Comparison of ENCODE assay signal across 15 mouse cellular contexts in the genomic region with DNA sequence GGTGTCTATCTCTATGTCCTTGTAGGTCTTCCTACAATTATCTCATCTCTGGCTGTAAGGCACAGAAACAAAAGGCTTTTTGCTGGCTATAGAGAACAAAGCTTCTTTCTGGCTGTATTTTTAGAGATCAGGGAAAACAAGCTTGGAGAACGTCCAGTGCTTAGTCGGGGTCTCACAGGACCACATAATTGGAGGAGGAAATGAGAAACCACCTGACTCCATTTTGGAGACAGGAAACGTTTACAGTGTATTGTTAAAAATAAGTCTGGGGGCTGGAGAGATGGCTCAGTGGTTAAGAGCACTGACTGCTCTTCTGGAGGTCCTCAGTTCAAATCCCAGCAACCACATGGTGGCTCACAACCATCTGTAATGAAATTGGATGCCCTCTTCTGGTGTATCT. TPM values are rescaled to one million over a fixed set of nuclear protein-coding genes. Genes with fewer than 3 reads are reported as not detected.
DNase-seq lines count a peak whose midpoint lies in the region; ATAC-seq and TF ChIP-seq lines count a peak whose summit lies in the region.
"Not testable (repeated sequence)": the region's sequence is repeated elsewhere in the genome, so short reads cannot be mapped to it uniquely, and the experiment has no call there.
"Had no signal": no experiment of that assay in that cellular context is flagged by ENCODE, and none has a peak within 500 bp of the region (broad histone marks: within the 10 kb centered on the region; RNA-seq: fewer than 3 reads in every experiment).

No protein-coding gene starts in this region.

- H3K27ac ChIP-seq in embryonic facial prominence, embryonic 14.5 days (replicated peaks; ENCODE audit: low read depth, low read length); kidney, adult 2 months (ENCODE audit: insufficient read depth, low read depth, low read length); lung, embryonic 14.5 days (ENCODE audit: low read depth); lung, postnatal 0 days (ENCODE audit: low read length): not testable (repeated sequence)
- peak overlapping the region; percentile 5 for H3K27ac ChIP-seq in layer of hippocampus, adult 2 months

- H3K9me3 ChIP-seq in embryonic facial prominence, embryonic 14.5 days (ENCODE audit: control insufficient read depth, low read length); lung, embryonic 14.5 days (ENCODE audit: low read depth, low read length); lung, postnatal 0 days (ENCODE audit: low read length): not testable (repeated sequence)

- not testable (repeated sequence) for TF ChIP-seq POLR2A in kidney, adult 2 months (IDR thresholded peaks at IDR 0.05; ENCODE audit: low read depth, low read length)

- TF ChIP-seq EP300 in lung, postnatal 0 days (IDR thresholded peaks at IDR 0.05) = not testable (repeated sequence)

- not testable (repeated sequence) for TF ChIP-seq CTCF in kidney, adult 2 months (conservative IDR thresholded peaks at IDR 0.05; ENCODE audit: insufficient read depth, insufficient read length, low read depth, low read length); layer of hippocampus, adult 2 months (conservative IDR thresholded peaks at IDR 0.05); lung, embryonic 14.5 days (IDR thresholded peaks at IDR 0.05; ENCODE audit: low read depth); lung, postnatal 0 days (IDR thresholded peaks at IDR 0.05)

- H3K4me1 ChIP-seq in embryonic facial prominence, embryonic 14.5 days (ENCODE audit: control insufficient read depth, insufficient read depth, low read length); kidney, adult 2 months (ENCODE audit: control insufficient read depth, insufficient read depth, low read length); lung, embryonic 14.5 days (ENCODE audit: insufficient read depth); lung, postnatal 0 days (ENCODE audit: insufficient read depth, low read depth, low read length): not testable (repeated sequence)

- not testable (repeated sequence) for H3K4me2 ChIP-seq in embryonic facial prominence, embryonic 14.5 days (ENCODE audit: low read depth, low read length); lung, embryonic 14.5 days; lung, postnatal 0 days (replicated peaks; ENCODE audit: low read depth, low read length)

- peak; percentile 59 for DNase-seq in embryonic facial prominence, embryonic 14.5 days (ENCODE audit: low spot score)
- peak; percentile 88 for DNase-seq in heart, adult 11 months
- peak; percentile 50 for DNase-seq in heart, adult 8-10 months (ENCODE audit: low spot score)
- peak; percentile 50 for DNase-seq in kidney, adult 2 months
- not testable (repeated sequence) for DNase-seq in layer of hippocampus, adult 2 months (ENCODE audit: low spot score in 2 of 2); lung, postnatal 0 days (ENCODE audit: low spot score)
- DNase-seq in lung, embryonic 14.5 days = peak; percentile 10

- H3K9ac ChIP-seq in embryonic facial prominence, embryonic 14.5 days (ENCODE audit: low read depth, low read length); lung, embryonic 14.5 days; lung, postnatal 0 days (replicated peaks; ENCODE audit: low read depth): not testable (repeated sequence)

- H3K36me3 ChIP-seq in embryonic facial prominence, embryonic 14.5 days (ENCODE audit: control insufficient read depth, insufficient read depth, low read length); kidney, adult 2 months (ENCODE audit: control insufficient read depth, insufficient read depth, low read length); lung, embryonic 14.5 days (ENCODE audit: insufficient read depth); lung, postnatal 0 days (ENCODE audit: insufficient read depth, low read length): not testable (repeated sequence)

- not testable (repeated sequence) for H3K4me3 ChIP-seq in embryonic facial prominence, embryonic 14.5 days (ENCODE audit: low read depth, low read length); kidney, adult 2 months (ENCODE audit: insufficient read depth, low read depth, low read length); layer of hippocampus, adult 2 months; lung, embryonic 14.5 days (ENCODE audit: low read depth, low read length); lung, postnatal 0 days (ENCODE audit: low read depth, low read length)

- WGBS in embryonic facial prominence, embryonic 14.5 days = 17% methylated on average over 3 of the region's 3 CpGs
- WGBS in kidney, adult 2 months = 39% methylated on average over 3 of the region's 3 CpGs
- WGBS in lung, embryonic 14.5 days = 45% methylated on average over 3 of the region's 3 CpGs
- WGBS in lung, postnatal 0 days = 34% methylated on average over 3 of the region's 3 CpGs

- not testable (repeated sequence) for ATAC-seq in embryonic facial prominence, embryonic 14.5 days (ENCODE audit: low read depth); lung, embryonic 14.5 days (ENCODE audit: insufficient read depth)
- peak; percentile 33; the same call in 1 of the 2 replicates for ATAC-seq in lung, postnatal 0 days

- H3K27me3 ChIP-seq in embryonic facial prominence, embryonic 14.5 days (replicated peaks; ENCODE audit: control insufficient read depth, insufficient read depth, low read length); kidney, adult 2 months (replicated peaks; ENCODE audit: control insufficient read depth, insufficient read depth, low read length); lung, embryonic 14.5 days (ENCODE audit: insufficient read depth, low read length); lung, postnatal 0 days (replicated peaks; ENCODE audit: insufficient read depth, low read length): not testable (repeated sequence)

RNA-seq across cellular contexts. Expression of gene Ly6c1, which starts 6.8 kb away (rescaled TPM):
- polyA plus RNA-seq in embryonic facial prominence, embryonic 14.5 days (2014; fragmentation: Nextera tagmentation; extraction: Ambion mirVana) = 14.8 and 21.5 TPM in 2 replicates
- 100 to 1,000 TPM; 192 to 234 (median 218) TPM for total RNA-seq in heart, adult 8-10 months (2022)
- polyA plus RNA-seq in kidney, adult 2 months (2012; rRNA removed) = 497 and 511 TPM in 2 replicates
- 10 to 100 TPM; 62.3 to 66.9 TPM for total RNA-seq in layer of hippocampus, adult 2 months (2021)
- polyA plus RNA-seq in lung, embryonic 14.5 days (2014; fragmentation: Nextera tagmentation; extraction: Ambion mirVana) = 7.5 and 9.4 TPM in 2 replicates
- 363 and 479 TPM in 2 replicates for polyA plus RNA-seq in lung, postnatal 0 days (2015; fragmentation: Nextera tagmentation; extraction: Ambion mirVana)
- total RNA-seq: MEL had no signal
- polyA plus RNA-seq: erythroblast, embryonic 14.5 days had no signal

RNA-seq across cellular contexts. Expression of gene Ly6c2, which starts 56.3 kb away (rescaled TPM):
- 1.1 and 1.7 TPM in 2 replicates for polyA plus RNA-seq in embryonic facial prominence, embryonic 14.5 days (2014; fragmentation: Nextera tagmentation; extraction: Ambion mirVana)
- total RNA-seq in heart, adult 8-10 months (2022) = 1 to 10 TPM; 5.5 to 9.5 (median 6.9) TPM
- 7.3 and 28.3 TPM in 2 replicates for polyA plus RNA-seq in kidney, adult 2 months (2012; rRNA removed)
- 1 to 10 TPM; 2.6 to 4.6 TPM for total RNA-seq in layer of hippocampus, adult 2 months (2021)
- 1.0 and 1.6 TPM in 2 replicates for polyA plus RNA-seq in lung, embryonic 14.5 days (2014; fragmentation: Nextera tagmentation; extraction: Ambion mirVana)
- 30.5 and 47.7 TPM in 2 replicates for polyA plus RNA-seq in lung, postnatal 0 days (2015; fragmentation: Nextera tagmentation; extraction: Ambion mirVana)
- total RNA-seq: ES-E14, MEL had no signal
- polyA plus RNA-seq: embryonic facial prominence, embryonic 10.5 days; embryonic facial prominence, embryonic 12.5 days; forebrain, embryonic 10.5 days; forebrain, embryonic 12.5 days had no signal

RNA-seq across cellular contexts. Expression of gene Ly6a, which starts 57.6 kb away (rescaled TPM):
- polyA plus RNA-seq in embryonic facial prominence, embryonic 14.5 days (2014; fragmentation: Nextera tagmentation; extraction: Ambion mirVana) = 7.8 and 17.1 TPM in 2 replicates
- 100 to 1,000 TPM in 3 of 4 experiments, 10 to 100 TPM in 1; 99.8 to 117 (median 108) TPM for total RNA-seq in heart, adult 8-10 months (2022)
- 746 and 874 TPM in 2 replicates for polyA plus RNA-seq in kidney, adult 2 months (2012; rRNA removed)
- 10 to 100 TPM; 21.7 to 25.6 TPM for total RNA-seq in layer of hippocampus, adult 2 months (2021)
- 2.3 and 4.8 TPM in 2 replicates for polyA plus RNA-seq in lung, embryonic 14.5 days (2014; fragmentation: Nextera tagmentation; extraction: Ambion mirVana)
- polyA plus RNA-seq in lung, postnatal 0 days (2015; fragmentation: Nextera tagmentation; extraction: Ambion mirVana) = 466 and 528 TPM in 2 replicates
- polyA plus RNA-seq: erythroblast, embryonic 14.5 days; forebrain, embryonic 10.5 days; forebrain, embryonic 12.5 days; forebrain, embryonic 14.5 days had no signal

Comparison
In these comparisons a context has a peak if more than half of its experiments do, and no peak if none do; other contexts are left out.
1. RNA of gene Ly6c1, which starts 6.8 kb away (polyA plus RNA-seq): 497 to 511 TPM in kidney, adult 2 months and 363 to 479 TPM in lung, postnatal 0 days; 14.8 to 21.5 TPM in embryonic facial prominence, embryonic 14.5 days and 7.5 to 9.4 TPM in lung, embryonic 14.5 days; every median in the first group is over 10 times any median in the second.
2. RNA of gene Ly6a, which starts 57.6 kb away (polyA plus RNA-seq): 746 to 874 TPM in kidney, adult 2 months and 466 to 528 TPM in lung, postnatal 0 days; 7.8 to 17.1 TPM in embryonic facial prominence, embryonic 14.5 days and 2.3 to 4.8 TPM in lung, embryonic 14.5 days; every median in the first group is over 10 times any median in the second.